Mouse (Mus musculus): ENCODE results near the gene Card11. TPM values are rescaled to one million over a fixed set of nuclear protein-coding genes. Genes with fewer than 3 reads are reported as not detected.
A peak's percentile ranks its signal among the peaks of the same experiment; 100 is the strongest.

The Card11 gene
- polyA plus RNA-seq (2015; fragmentation: Nextera tagmentation; extraction: Ambion mirVana): 0.65 and 0.77 TPM in 2 replicates

- Histone ChIP-seq H3K9me3 (no peaks in the 10 kb centered on the region), H3K9ac (no peak within 1 kb of the TSS), H3K4me1 (replicated peaks) (peaks cover 4% of the 10 kb centered on the region), H3K36me3 (no peaks in the 10 kb centered on the region), H3K27ac (no peak within 1 kb of the TSS), H3K27me3 (replicated peaks) (no peaks in the 10 kb centered on the region), H3K4me3 (replicated peaks) (no peak within 1 kb of the TSS), H3K4me2 (replicated peaks) (no peak within 1 kb of the TSS)
- WGBS: 62% methylated on average over 10 of the region's 10 CpGs
- peak; percentile 56; the same call in 1 of the 2 replicates for ATAC-seq
These were observed at the start of gene Card11 for GRCm38 (mm10) chr5:141000349-141000748. Card11 (minus strand) TSS chr5:141000582.

DNA sequence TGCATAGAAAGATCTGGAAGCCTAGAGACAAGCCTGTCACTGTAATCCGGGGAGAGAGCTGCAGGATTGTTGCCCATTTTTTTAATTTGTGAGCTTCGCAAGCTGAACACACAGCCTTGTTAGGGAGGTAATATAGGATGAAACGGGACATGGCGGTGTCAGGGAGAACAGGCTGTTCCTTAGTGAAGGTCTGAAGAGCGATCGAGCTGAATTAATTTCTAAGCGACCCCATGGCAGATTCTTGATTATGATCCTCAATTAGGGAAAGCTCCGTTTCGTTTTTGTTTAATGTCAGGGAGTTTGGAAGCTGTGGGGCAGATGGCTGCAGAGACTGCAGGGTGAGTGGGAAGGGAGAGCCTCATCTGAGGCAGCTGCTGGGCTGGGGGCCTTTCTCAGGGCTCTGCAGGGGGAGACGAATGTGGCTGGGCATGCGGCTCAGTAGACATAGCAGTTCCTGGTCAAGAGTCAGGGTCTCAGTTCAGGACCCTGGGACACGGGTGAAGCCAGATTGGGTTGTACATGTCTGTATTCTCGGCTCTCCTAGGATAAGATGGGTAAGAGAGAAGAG is 47.4 kb upstream of the Card11 start:
- 73% methylated on average over 13 of the region's 13 CpGs for WGBS
- Histone ChIP-seq H3K27ac (no peak overlapping the region), H3K9ac (no peak overlapping the region), H3K36me3 (no peaks in the 10 kb centered on the region), H3K4me3 (replicated peaks) (no peak overlapping the region), H3K4me2 (replicated peaks) (no peak overlapping the region), H3K4me1 (replicated peaks) (no peaks in the 10 kb centered on the region), H3K27me3 (replicated peaks) (no peaks in the 10 kb centered on the region), H3K9me3 (no peaks in the 10 kb centered on the region)
- no peak for ATAC-seq

GRCm38 (mm10) chr5:141044976-141045375 is 44.6 kb upstream of the Card11 start:
- Histone ChIP-seq H3K27ac (no peak overlapping the region), H3K9me3 (no peaks in the 10 kb centered on the region), H3K4me1 (replicated peaks) (no peaks in the 10 kb centered on the region), H3K27me3 (replicated peaks) (no peaks in the 10 kb centered on the region), H3K4me2 (replicated peaks) (no peak overlapping the region), H3K4me3 (replicated peaks) (no peak overlapping the region), H3K36me3 (no peaks in the 10 kb centered on the region), H3K9ac (no peak overlapping the region)
- 77% methylated on average over 9 of the region's 9 CpGs for WGBS
- no peak for ATAC-seq

DNA sequence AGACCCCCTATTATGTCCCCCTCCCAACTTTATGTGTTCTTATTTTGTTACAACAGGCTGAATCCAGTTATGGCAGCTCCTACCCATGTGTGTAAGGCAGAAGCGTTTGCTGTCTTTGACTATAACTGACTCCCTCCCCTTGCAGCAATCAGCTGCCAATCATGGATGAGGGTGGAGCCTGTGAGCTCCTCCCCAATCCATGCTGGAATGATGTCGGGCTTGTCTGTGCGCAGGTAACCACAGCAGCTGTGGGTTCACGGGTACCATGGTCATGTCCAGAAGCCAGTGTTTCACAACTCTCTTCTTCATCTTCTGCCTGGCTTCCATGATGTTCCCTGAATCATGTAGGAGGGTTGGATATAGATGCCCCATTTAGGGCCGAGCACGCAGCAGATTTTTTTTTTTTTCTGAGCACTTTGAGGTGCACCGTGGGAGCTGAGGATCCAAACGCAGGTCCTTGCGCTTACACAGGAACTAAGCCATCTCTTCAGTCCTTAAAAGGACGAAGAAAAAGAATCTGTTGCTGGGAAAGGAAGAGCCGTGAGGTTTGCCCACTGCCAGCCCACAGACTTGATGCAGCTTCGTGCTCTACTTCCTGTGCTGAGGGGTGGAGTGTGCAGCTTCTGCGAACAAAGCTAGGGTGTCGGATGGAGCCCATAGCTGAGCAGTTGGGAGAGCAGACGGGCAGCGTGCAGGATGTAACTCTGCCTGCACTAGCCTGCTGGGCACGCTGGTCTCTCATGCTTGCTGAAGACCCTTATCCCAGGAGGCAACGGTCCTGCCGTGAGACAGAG is 43.5 kb upstream of the Card11 start:
- Histone ChIP-seq H3K4me3 (replicated peaks) (no peak overlapping the region), H3K9ac (no peak overlapping the region), H3K4me1 (replicated peaks) (no peaks in the 10 kb centered on the region), H3K27me3 (replicated peaks) (0 out of 2 replicates have a peak, but pooled peaks cover 1% of the 10 kb centered on the region), H3K27ac (no peak overlapping the region), H3K4me2 (replicated peaks) (peak overlapping the region; percentile 7), H3K9me3 (no peaks in the 10 kb centered on the region), H3K36me3 (no peaks in the 10 kb centered on the region)
- WGBS: 52% methylated on average over 19 of the region's 19 CpGs
- ATAC-seq: no peak

- H3K36me3 ChIP-seq: no peaks in the 10 kb centered on the region
- no peaks in the 10 kb centered on the region for H3K9me3 ChIP-seq
- 88% methylated on average over 4 of the region's 4 CpGs for WGBS
- no peak overlapping the region for H3K4me3 ChIP-seq (replicated peaks)
- no peaks in the 10 kb centered on the region for H3K4me1 ChIP-seq (replicated peaks)
- H3K4me2 ChIP-seq (replicated peaks): no peak overlapping the region
- ATAC-seq: no peak
- no peak overlapping the region for H3K9ac ChIP-seq
- 0 out of 2 replicates have a peak, but pooled peaks cover 3% of the 10 kb centered on the region for H3K27me3 ChIP-seq (replicated peaks)
- no peak overlapping the region for H3K27ac ChIP-seq
These were observed 42.0 kb upstream of the Card11 start for GRCm38 (mm10) chr5:141042406-141042805.

DNA sequence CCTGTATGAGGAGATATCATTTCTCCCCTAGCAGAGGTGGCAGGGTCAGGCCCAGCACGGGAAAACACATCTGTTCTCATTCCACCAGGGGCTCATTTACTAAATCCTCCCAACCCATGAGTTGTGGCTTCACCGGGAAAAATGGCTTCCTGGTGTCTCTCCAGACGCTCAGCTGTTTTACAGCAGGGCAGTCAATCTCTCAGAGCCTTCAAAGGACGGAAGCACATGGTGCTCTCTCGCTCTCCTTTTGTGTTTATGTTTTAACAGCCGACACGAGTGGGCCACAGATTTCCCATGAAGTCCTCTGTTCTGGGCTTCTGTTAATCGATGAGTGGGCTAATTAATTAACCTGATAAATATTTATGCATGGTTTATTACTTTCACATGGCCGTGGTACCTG is 40.5 kb upstream of the Card11 start:
- Histone ChIP-seq H3K27me3 (replicated peaks) (0 out of 2 replicates have a peak, but pooled peaks cover 3% of the 10 kb centered on the region), H3K9me3 (no peaks in the 10 kb centered on the region), H3K4me2 (replicated peaks) (no peak overlapping the region), H3K36me3 (no peaks in the 10 kb centered on the region), H3K27ac (no peak overlapping the region), H3K9ac (no peak overlapping the region), H3K4me3 (replicated peaks) (no peak overlapping the region), H3K4me1 (replicated peaks) (no peaks in the 10 kb centered on the region)
- no peak for ATAC-seq
- 31% methylated on average over 9 of the region's 9 CpGs for WGBS

GRCm38 (mm10) chr5:141038342-141038741 is 38.0 kb upstream of the Card11 start:
- Histone ChIP-seq H3K4me3 (replicated peaks) (no peak overlapping the region), H3K9me3 (no peaks in the 10 kb centered on the region), H3K4me2 (replicated peaks) (no peak overlapping the region), H3K9ac (no peak overlapping the region), H3K27ac (no peak overlapping the region), H3K36me3 (no peaks in the 10 kb centered on the region), H3K4me1 (replicated peaks) (no peaks in the 10 kb centered on the region), H3K27me3 (replicated peaks) (0 out of 2 replicates have a peak, but pooled peaks cover 3% of the 10 kb centered on the region)
- ATAC-seq: no peak
- 64% methylated on average over 1 of the region's 1 CpGs for WGBS

GRCm38 (mm10) chr5:141035346-141035745 is 35.0 kb upstream of the Card11 start:
- Histone ChIP-seq H3K4me2 (replicated peaks) (no peak overlapping the region), H3K36me3 (no peaks in the 10 kb centered on the region), H3K9ac (no peak overlapping the region), H3K4me3 (replicated peaks) (no peak overlapping the region), H3K27me3 (replicated peaks) (0 out of 2 replicates have a peak, but pooled peaks cover 3% of the 10 kb centered on the region), H3K4me1 (replicated peaks) (no peaks in the 10 kb centered on the region), H3K27ac (no peak overlapping the region), H3K9me3 (no peaks in the 10 kb centered on the region)
- ATAC-seq: no peak
- WGBS: 70% methylated on average over 6 of the region's 6 CpGs

DNA sequence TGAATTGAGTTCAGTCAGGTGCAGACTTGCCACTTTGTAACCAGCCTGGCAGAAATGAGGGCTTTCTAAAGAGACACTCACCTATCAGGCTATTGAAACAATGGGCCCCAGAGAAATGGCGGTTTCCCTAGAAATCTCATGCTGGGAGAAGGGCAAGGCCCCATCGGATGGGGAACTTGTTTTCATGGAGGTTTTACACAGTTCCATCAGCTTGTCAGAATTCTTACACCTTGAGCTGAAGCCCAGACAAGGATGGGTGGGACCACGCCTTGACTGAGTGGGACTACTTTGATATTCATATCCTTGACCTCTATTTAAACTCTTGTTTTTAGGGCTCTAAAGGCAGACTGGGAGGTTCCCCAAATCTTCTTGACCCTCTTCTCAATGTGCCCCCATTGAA is 33.9 kb upstream of the Card11 start:
- no peak for ATAC-seq
- H3K4me3 ChIP-seq (replicated peaks): no peak overlapping the region
- no peak overlapping the region for H3K4me2 ChIP-seq (replicated peaks)
- no peaks in the 10 kb centered on the region for H3K36me3 ChIP-seq
- H3K27me3 ChIP-seq (replicated peaks): 0 out of 2 replicates have a peak, but pooled peaks cover 3% of the 10 kb centered on the region
- WGBS: 75% methylated on average over 3 of the region's 3 CpGs
- H3K9me3 ChIP-seq: no peaks in the 10 kb centered on the region
- H3K27ac ChIP-seq: no peak overlapping the region
- H3K9ac ChIP-seq: no peak overlapping the region
- no peaks in the 10 kb centered on the region for H3K4me1 ChIP-seq (replicated peaks)

DNA sequence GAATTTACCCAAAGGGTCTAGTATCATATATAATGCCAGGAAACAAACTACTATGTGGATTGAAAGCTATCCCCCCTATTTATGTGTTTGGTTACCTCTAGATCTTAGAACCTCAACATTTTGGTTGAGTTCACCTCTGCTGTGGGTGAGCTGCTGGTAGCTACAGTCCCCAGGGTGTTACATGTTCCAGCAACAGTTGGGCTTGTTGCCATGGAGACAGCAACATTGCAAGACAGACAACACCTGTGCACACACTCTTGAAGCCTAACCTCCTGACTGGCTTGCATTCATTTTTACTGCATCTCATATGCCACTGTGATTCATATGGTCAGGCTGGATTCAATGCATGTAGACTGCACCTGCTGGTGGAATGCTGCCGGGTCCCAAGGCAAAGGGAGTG is 32.6 kb upstream of the Card11 start:
- Histone ChIP-seq H3K4me1 (replicated peaks) (no peaks in the 10 kb centered on the region), H3K36me3 (no peaks in the 10 kb centered on the region), H3K27me3 (replicated peaks) (no peaks in the 10 kb centered on the region), H3K9ac (no peak overlapping the region), H3K4me3 (replicated peaks) (no peak overlapping the region), H3K9me3 (no peaks in the 10 kb centered on the region), H3K27ac (no peak overlapping the region), H3K4me2 (replicated peaks) (no peak overlapping the region)
- WGBS: 90% methylated on average over 1 of the region's 1 CpGs
- ATAC-seq: no peak

DNA sequence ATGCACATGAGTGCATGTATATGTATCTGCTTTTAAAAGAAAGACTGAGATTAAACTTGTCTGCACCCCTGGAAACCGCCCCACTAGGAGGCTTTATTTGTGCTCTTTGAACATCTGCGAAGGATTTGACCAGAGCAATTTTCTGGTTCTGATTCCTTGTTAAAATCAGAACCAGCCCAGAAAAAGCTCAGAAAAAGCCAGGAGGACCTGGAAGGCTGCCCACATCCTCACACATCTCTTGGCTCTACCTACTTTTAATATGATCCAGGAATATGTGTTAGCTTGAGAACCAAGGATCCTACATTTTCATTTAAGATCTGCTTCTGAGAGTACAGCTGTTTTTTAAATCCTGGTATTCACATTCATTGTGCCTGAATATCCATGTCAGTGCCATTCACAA is 29.0 kb upstream of the Card11 start:
- ATAC-seq: no peak
- Histone ChIP-seq H3K9me3 (no peaks in the 10 kb centered on the region), H3K4me3 (replicated peaks) (no peak overlapping the region), H3K36me3 (no peaks in the 10 kb centered on the region), H3K27me3 (replicated peaks) (no peaks in the 10 kb centered on the region), H3K9ac (no peak overlapping the region), H3K27ac (no peak overlapping the region), H3K4me2 (replicated peaks) (no peak overlapping the region), H3K4me1 (replicated peaks) (no peaks in the 10 kb centered on the region)
- WGBS: 95% methylated on average over 2 of the region's 2 CpGs

GRCm38 (mm10) chr5:141025635-141026034 is 25.3 kb upstream of the Card11 start:
- no peak overlapping the region for H3K4me3 ChIP-seq (replicated peaks)
- H3K36me3 ChIP-seq: no peaks in the 10 kb centered on the region
- no peaks in the 10 kb centered on the region for H3K4me1 ChIP-seq (replicated peaks)
- WGBS: 92% methylated on average over 3 of the region's 3 CpGs
- H3K9ac ChIP-seq: no peak overlapping the region
- H3K4me2 ChIP-seq (replicated peaks): no peak overlapping the region
- H3K9me3 ChIP-seq: no peaks in the 10 kb centered on the region
- no peak for ATAC-seq
- no peaks in the 10 kb centered on the region for H3K27me3 ChIP-seq (replicated peaks)
- no peak overlapping the region for H3K27ac ChIP-seq

DNA sequence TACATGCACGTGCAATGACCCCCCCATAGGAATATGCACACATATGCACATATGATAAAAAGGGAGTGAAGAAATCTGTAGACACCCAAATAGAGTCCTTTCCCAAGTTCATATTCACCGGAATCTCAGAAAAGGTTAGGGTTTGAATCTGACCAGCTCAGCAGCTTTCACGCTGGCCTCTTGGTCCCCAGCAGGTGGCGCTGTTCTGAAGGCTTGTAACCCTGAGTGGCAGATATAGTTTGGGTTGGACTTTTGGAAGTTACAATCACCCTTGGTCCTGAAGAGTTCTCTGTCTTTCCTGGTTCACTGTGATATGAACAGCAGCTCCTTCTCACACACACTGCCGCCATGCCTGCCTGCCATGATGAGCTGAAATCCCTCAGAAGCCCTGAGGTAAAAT is 24.1 kb upstream of the Card11 start:
- Histone ChIP-seq H3K27ac (no peak overlapping the region), H3K4me3 (replicated peaks) (no peak overlapping the region), H3K4me1 (replicated peaks) (no peaks in the 10 kb centered on the region), H3K27me3 (replicated peaks) (no peaks in the 10 kb centered on the region), H3K9ac (no peak overlapping the region), H3K4me2 (replicated peaks) (no peak overlapping the region), H3K9me3 (no peaks in the 10 kb centered on the region), H3K36me3 (no peaks in the 10 kb centered on the region)
- ATAC-seq: no peak
- 65% methylated on average over 5 of the region's 5 CpGs for WGBS

All from intestine, embryonic 15.5 days (tissue).